Mouse (Mus musculus) intestine, embryonic 14.5 days (tissue): ENCODE measurements around the gene Vmn1r17. TPM values are rescaled to one million over a fixed set of nuclear protein-coding genes. Genes with fewer than 3 reads are reported as not detected.

Source experiments
- polyA plus RNA-seq: library from polyadenylated mRNA; unstranded; fragments of >200 nt; fragmentation: Nextera tagmentation; extraction: Ambion mirVana; gene quantifications from 2 replicates; pipeline ENCODE4 v1.2.1, GENCODE M21; 2014

Gene Vmn1r17
- polyA plus RNA-seq, 1 experiment from 2014 or later, result not detected

Other genes starting within 250 kb of the Vmn1r17 start
- gene Vmn1r11, start 230.3 kb downstream of the Vmn1r17 start, polyA plus RNA-seq, result not detected in 2 replicates
- not detected in 2 replicates for gene Vmn1r12, start 206.8 kb downstream of the Vmn1r17 start, polyA plus RNA-seq
- gene Vmn1r13, start 160.4 kb downstream of the Vmn1r17 start, polyA plus RNA-seq, result not detected in 2 replicates
- gene Vmn1r14, start 132.0 kb downstream of the Vmn1r17 start, polyA plus RNA-seq, result not detected in 2 replicates
- not detected in 2 replicates for gene Vmn1r15, start 105.8 kb downstream of the Vmn1r17 start, polyA plus RNA-seq
- gene Vmn1r16, start 34.2 kb downstream of the Vmn1r17 start, polyA plus RNA-seq, result not detected in 2 replicates
- gene Vmn1r18, start 32.1 kb upstream of the Vmn1r17 start, polyA plus RNA-seq, result not detected in 2 replicates
- gene Vmn1r19, start 40.1 kb upstream of the Vmn1r17 start, polyA plus RNA-seq, result not detected in 2 replicates
- 0.04 TPM in 1 of 2 replicates, not detected in the other for gene Vmn1r20, start 65.2 kb upstream of the Vmn1r17 start, polyA plus RNA-seq
- gene Ppm1k, start 171.7 kb upstream of the Vmn1r17 start, polyA plus RNA-seq, result 3.7 and 3.8 TPM in 2 replicates
- 2.4 and 2.6 TPM in 2 replicates for gene Herc6, start 217.3 kb upstream of the Vmn1r17 start, polyA plus RNA-seq